ENCODE assay signal across 14 mouse cellular contexts in the genomic region with DNA sequence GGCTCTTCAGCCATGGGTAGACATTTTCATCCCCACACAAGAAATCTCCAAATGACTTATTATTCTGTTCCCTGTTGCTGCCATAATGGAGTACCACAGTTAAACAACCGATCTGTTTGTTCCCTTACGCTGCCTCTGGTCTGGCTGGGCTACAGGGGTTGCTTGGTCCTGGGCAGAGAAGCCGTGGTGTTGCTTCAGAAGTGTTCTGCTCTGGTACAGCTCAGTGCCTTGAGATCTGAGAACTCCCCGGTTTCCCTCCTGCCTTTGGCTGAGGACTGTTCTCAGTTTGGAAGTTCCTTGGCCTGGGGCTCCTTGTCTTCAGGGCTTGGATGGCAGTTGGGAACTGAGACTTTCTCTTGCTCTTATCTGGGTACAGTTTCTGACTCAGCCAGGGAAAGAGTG. TPM values are rescaled to one million over a fixed set of nuclear protein-coding genes. Genes with fewer than 3 reads are reported as not detected.
DNase-seq lines count a peak whose midpoint lies in the region; ATAC-seq and TF ChIP-seq lines count a peak whose summit lies in the region.
"Had no signal": no experiment of that assay in that cellular context is flagged by ENCODE, and none has a peak within 500 bp of the region (broad histone marks: within the 10 kb centered on the region; RNA-seq: fewer than 3 reads in every experiment).

No protein-coding gene starts in this region.

- H3K36me3 ChIP-seq in heart, embryonic 15.5 days = no peaks in the 10 kb centered on the region
- no peaks in the 10 kb centered on the region for H3K36me3 ChIP-seq in thymus, adult 2 months (ENCODE audit: control insufficient read depth, insufficient read depth, low read length)
- H3K36me3 ChIP-seq in liver, embryonic 13.5 days = no peaks in the 10 kb centered on the region
- H3K36me3 ChIP-seq: embryonic facial prominence, embryonic 12.5 days had no signal

- no peak overlapping the region for H3K9ac ChIP-seq in heart, embryonic 15.5 days
- no peak overlapping the region for H3K9ac ChIP-seq in liver, embryonic 13.5 days
- H3K9ac ChIP-seq: embryonic facial prominence, embryonic 12.5 days; forebrain, embryonic 13.5 days; lung, embryonic 14.5 days had no signal

- peak overlapping the region; percentile 60 for H3K27ac ChIP-seq in heart, embryonic 15.5 days
- peak overlapping the region; percentile 88 for H3K27ac ChIP-seq in thymus, adult 2 months (ENCODE audit: control insufficient read depth, insufficient read depth, low read length)
- peak overlapping the region; percentile 34 for H3K27ac ChIP-seq in liver, embryonic 13.5 days
- H3K27ac ChIP-seq: embryonic facial prominence, embryonic 12.5 days; forebrain, embryonic 13.5 days had no signal

- no peaks in the 10 kb centered on the region for H3K27me3 ChIP-seq in heart, embryonic 15.5 days
- H3K27me3 ChIP-seq in thymus, adult 2 months (ENCODE audit: control insufficient read depth, insufficient read depth, low read length) = no peaks in the 10 kb centered on the region
- H3K27me3 ChIP-seq in liver, embryonic 13.5 days = no peaks in the 10 kb centered on the region
- H3K27me3 ChIP-seq: forebrain, embryonic 13.5 days had no signal

- H3K4me1 ChIP-seq in heart, embryonic 15.5 days (replicated peaks) = peaks cover 35% of the 10 kb centered on the region
- peaks cover 51% of the 10 kb centered on the region for H3K4me1 ChIP-seq in thymus, adult 2 months (replicated peaks; ENCODE audit: control insufficient read depth, insufficient read depth, low read length)
- peaks cover 51% of the 10 kb centered on the region for H3K4me1 ChIP-seq in liver, embryonic 13.5 days (replicated peaks)

- no peaks in the 10 kb centered on the region for H3K9me3 ChIP-seq in heart, embryonic 15.5 days (replicated peaks)
- no peaks in the 10 kb centered on the region for H3K9me3 ChIP-seq in liver, embryonic 13.5 days (replicated peaks)
- H3K9me3 ChIP-seq: embryonic facial prominence, embryonic 12.5 days; forebrain, embryonic 13.5 days had no signal

- no peak for ATAC-seq in heart, embryonic 15.5 days (replicated peaks; ENCODE audit: insufficient number of reproducible peaks, insufficient read depth, low FRiP score, low read depth)
- no peak for ATAC-seq in liver, embryonic 13.5 days (ENCODE audit: low read depth)
- ATAC-seq: forebrain, embryonic 13.5 days had no signal

- H3K4me2 ChIP-seq in heart, embryonic 15.5 days = peak overlapping the region; percentile 15; the same call in 1 of the 2 replicates
- H3K4me2 ChIP-seq in liver, embryonic 13.5 days = no peak overlapping the region
- H3K4me2 ChIP-seq: embryonic facial prominence, embryonic 12.5 days; forebrain, embryonic 13.5 days; lung, embryonic 14.5 days had no signal

- H3K4me3 ChIP-seq in heart, embryonic 15.5 days = no peak overlapping the region
- no peak overlapping the region for H3K4me3 ChIP-seq in thymus, adult 2 months (ENCODE audit: control insufficient read depth, insufficient read depth, low read length)
- no peak overlapping the region for H3K4me3 ChIP-seq in liver, embryonic 13.5 days (replicated peaks)
- H3K4me3 ChIP-seq: embryonic facial prominence, embryonic 12.5 days; forebrain, embryonic 13.5 days had no signal

- TF ChIP-seq POLR2A in thymus, adult 2 months (IDR thresholded peaks at IDR 0.05; ENCODE audit: control insufficient read depth, extremely low read depth, insufficient read depth, low read length, poor library complexity) = no peak

- WGBS in heart, embryonic 15.5 days = 58% methylated on average over 4 of the region's 4 CpGs
- 56% methylated on average over 4 of the region's 4 CpGs for WGBS in thymus, adult 2 months
- 44% methylated on average over 4 of the region's 4 CpGs for WGBS in liver, embryonic 13.5 days (ENCODE audit: insufficient replicate concordance)

- DNase-seq in heart, postnatal 4 days = no peak
- no peak for DNase-seq in thymus, adult 2 months
- no peak for DNase-seq in thymus, postnatal 36 days
- DNase-seq in liver, embryonic 13.5 days = no peak
- no peak for DNase-seq in embryo, embryonic 10.5 days (ENCODE audit: low spot score)
- DNase-seq in adrenal gland, adult 18-20 months (ENCODE audit: low spot score in 2 of 2) = no peak
- DNase-seq: cerebellum, postnatal 10 days; gastrocnemius, postnatal 14 days; kidney, adult 18-20 months had no signal

- no peak for TF ChIP-seq CTCF in thymus, adult 2 months (IDR thresholded peaks at IDR 0.05; ENCODE audit: borderline replicate concordance, control insufficient read depth, extremely low read depth, insufficient read depth, low read length, poor library complexity)

RNA-seq across cellular contexts. Expression of gene H6pd, which starts 3.5 kb away (rescaled TPM):
- polyA plus RNA-seq in heart, embryonic 15.5 days (2015; fragmentation: Nextera tagmentation; extraction: Ambion mirVana) = 10.2 and 16.0 TPM in 2 replicates
- 10 to 100 TPM; 34.1 to 35.2 TPM for total RNA-seq in heart, postnatal 4 days (2021)
- 138 and 152 TPM in 2 replicates for polyA plus RNA-seq in thymus, adult 2 months (2012; rRNA removed)
- 6.8 and 7.3 TPM in 2 replicates for polyA plus RNA-seq in liver, embryonic 13.5 days (2015; fragmentation: Nextera tagmentation; extraction: Ambion mirVana)
- total RNA-seq in adrenal gland, adult 18-20 months (2021) = 100 to 1,000 TPM; 122 to 137 TPM

RNA-seq across cellular contexts. Expression of gene Spsb1, which starts 57.5 kb away (rescaled TPM):
- 10.2 and 12.5 TPM in 2 replicates for polyA plus RNA-seq in heart, embryonic 15.5 days (2015; fragmentation: Nextera tagmentation; extraction: Ambion mirVana)
- total RNA-seq in heart, postnatal 4 days (2021) = 10 to 100 TPM; 26.2 to 26.7 TPM
- 28.5 and 30.4 TPM in 2 replicates for polyA plus RNA-seq in thymus, adult 2 months (2012; rRNA removed)
- polyA plus RNA-seq in liver, embryonic 13.5 days (2015; fragmentation: Nextera tagmentation; extraction: Ambion mirVana) = 0.61 and 0.97 TPM in 2 replicates
- 10 to 100 TPM; 19.5 to 22.1 TPM for total RNA-seq in adrenal gland, adult 18-20 months (2021)
- total RNA-seq: megakaryocyte-erythroid progenitor cell, adult 5-6 weeks had no signal

Comparison
In these comparisons a context has a peak if more than half of its experiments do, and no peak if none do; other contexts are left out.
1. H3K27ac ChIP-seq: peak in every context shown above with its lines; median percentile 88 in thymus, adult 2 months; 60 in heart, embryonic 15.5 days; 34 in liver, embryonic 13.5 days.